Mouse (Mus musculus) mesoderm, embryonic 11.5 days (tissue): ENCODE data around the gene Efnb2.

ENCODE experiments used
- DNase-seq: peaks from one replicate; pipeline ENCODE4 v3.0.0-alpha.2; 2012; ENCODE audit warnings: low read depth, low spot score

Efnb2 gene

GRCm38 (mm10) chr8:8661103-8661758 lies at the start of gene Efnb2:
Gene Efnb2 (minus strand): TSS chr8:8661242.
- DNase-seq: peak; percentile 96

- no peak for DNase-seq
These were observed 43.8 kb upstream of the Efnb2 start for GRCm38 (mm10) chr8:8704813-8705212.

- DNase-seq: no peak
These were observed 42.6 kb upstream of the Efnb2 start for GRCm38 (mm10) chr8:8703668-8704067.

- no peak for DNase-seq
These were observed 39.8 kb upstream of the Efnb2 start for GRCm38 (mm10) chr8:8700821-8701220.

GRCm38 (mm10) chr8:8700229-8700628 lies 39.2 kb upstream of the Efnb2 start:
- no peak for DNase-seq

GRCm38 (mm10) chr8:8690146-8691092 lies 29.4 kb upstream of the Efnb2 start, which contains the start of gene Arglu1:
Gene Arglu1 (minus strand): TSS chr8:8690521.
- DNase-seq: peak; percentile 95

GRCm38 (mm10) chr8:8689454-8690145 lies 28.6 kb upstream of the Efnb2 start:
- peak; percentile 61 for DNase-seq

- no peak for DNase-seq
These were observed 27.9 kb upstream of the Efnb2 start for GRCm38 (mm10) chr8:8688823-8689453.

- DNase-seq: no peak
These were observed 24.5 kb upstream of the Efnb2 start for GRCm38 (mm10) chr8:8685517-8685916.

- DNase-seq: no peak
These were observed 21.7 kb upstream of the Efnb2 start for GRCm38 (mm10) chr8:8682697-8683096.

- no peak for DNase-seq
These were observed 17.2 kb upstream of the Efnb2 start for GRCm38 (mm10) chr8:8678236-8678635.

- DNase-seq: no peak
These were observed 13.8 kb upstream of the Efnb2 start for GRCm38 (mm10) chr8:8674864-8675263.

GRCm38 (mm10) chr8:8661759-8662138 lies 707 bp upstream of the Efnb2 start:
- DNase-seq: peak; percentile 93

- no peak for DNase-seq
These were observed 539 bp downstream of the Efnb2 start for GRCm38 (mm10) chr8:8660307-8661098.

GRCm38 (mm10) chr8:8659503-8660306 lies 1.3 kb downstream of the Efnb2 start:
- peak; percentile 43 for DNase-seq

GRCm38 (mm10) chr8:8658426-8659224 lies 2.4 kb downstream of the Efnb2 start:
- DNase-seq: peak; percentile 88

- DNase-seq: no peak
These were observed 3.2 kb downstream of the Efnb2 start for GRCm38 (mm10) chr8:8657692-8658355.

- peak; percentile 46 for DNase-seq
These were observed 4.2 kb downstream of the Efnb2 start for GRCm38 (mm10) chr8:8656578-8657441.
